Mouse (Mus musculus) adrenal gland, adult 8-10 months (tissue): ENCODE data around the gene Tbc1d4. TPM values are rescaled to one million over a fixed set of nuclear protein-coding genes. Genes with fewer than 3 reads are reported as not detected.

Experiments
- DNase-seq: peaks from one replicate; pipeline ENCODE4 v3.0.0; 2022
- total RNA-seq, 4 experiments: library from RNA; stranded (reverse); gene quantifications; 2 replicates each; pipeline ENCODE4 v1.2.4; 2022

The Tbc1d4 gene
- total RNA-seq, 4 experiments from 2014 or later = 48.0 to 83.2 (median 63.8) TPM

GRCm38 (mm10) chr14:101500826-101501225, 108.2 kb downstream of the Tbc1d4 start:
- no peak for DNase-seq

- no peak for DNase-seq
Measured at GRCm38 (mm10) chr14:101499838-101500237, 109.2 kb downstream of the Tbc1d4 start.

- no peak for DNase-seq
Measured at GRCm38 (mm10) chr14:101488264-101488810, 120.7 kb downstream of the Tbc1d4 start.

GRCm38 (mm10) chr14:101486550-101486949, 122.4 kb downstream of the Tbc1d4 start:
- DNase-seq = no peak

- peak; percentile 86 for DNase-seq
Measured at GRCm38 (mm10) chr14:101483230-101483629, 125.8 kb downstream of the Tbc1d4 start.

GRCm38 (mm10) chr14:101482270-101482669, 126.7 kb downstream of the Tbc1d4 start:
- DNase-seq = no peak

GRCm38 (mm10) chr14:101481165-101481564, 127.8 kb downstream of the Tbc1d4 start:
- DNase-seq = no peak

- no peak for DNase-seq
Measured at GRCm38 (mm10) chr14:101480541-101480940, 128.4 kb downstream of the Tbc1d4 start.

- no peak for DNase-seq
Measured at GRCm38 (mm10) chr14:101477827-101478220, 131.2 kb downstream of the Tbc1d4 start.

GRCm38 (mm10) chr14:101477081-101477826, 131.7 kb downstream of the Tbc1d4 start:
- peak; percentile 66 for DNase-seq

GRCm38 (mm10) chr14:101469475-101470093, 139.4 kb downstream of the Tbc1d4 start:
- no peak for DNase-seq

- DNase-seq = no peak
Measured at GRCm38 (mm10) chr14:101468143-101468542, 140.8 kb downstream of the Tbc1d4 start.

GRCm38 (mm10) chr14:101467532-101467931, 141.5 kb downstream of the Tbc1d4 start:
- DNase-seq = no peak

- DNase-seq = no peak
Measured at GRCm38 (mm10) chr14:101466521-101466920, 142.5 kb downstream of the Tbc1d4 start.

- DNase-seq = no peak
Measured at GRCm38 (mm10) chr14:101465893-101466292, 143.1 kb downstream of the Tbc1d4 start.

- DNase-seq = peak; percentile 69
Measured at GRCm38 (mm10) chr14:101460768-101461167, 148.2 kb downstream of the Tbc1d4 start.

- DNase-seq = no peak
Measured at GRCm38 (mm10) chr14:101452915-101453314, 156.1 kb downstream of the Tbc1d4 start.

- DNase-seq = no peak
Measured at GRCm38 (mm10) chr14:101447857-101448256, 161.1 kb downstream of the Tbc1d4 start.

- no peak for DNase-seq
Measured at GRCm38 (mm10) chr14:101445205-101445604, 163.8 kb downstream of the Tbc1d4 start.

- DNase-seq = no peak
Measured at GRCm38 (mm10) chr14:101437925-101438324, 171.1 kb downstream of the Tbc1d4 start.

GRCm38 (mm10) chr14:101430536-101430935, 178.5 kb downstream of the Tbc1d4 start:
- DNase-seq = no peak

GRCm38 (mm10) chr14:101428805-101429516, 180.0 kb downstream of the Tbc1d4 start:
- DNase-seq = no peak

GRCm38 (mm10) chr14:101417679-101418078, 191.3 kb downstream of the Tbc1d4 start:
- no peak for DNase-seq
